Mouse (Mus musculus) ES-E14 (cell line): ENCODE results near the gene Crybg2. TPM values are rescaled to one million over a fixed set of nuclear protein-coding genes. Genes with fewer than 3 reads are reported as not detected.

Source experiments
- DNase-seq: peaks from one replicate; pipeline ENCODE4 v3.0.0-alpha.2; 2013; ENCODE audit warnings: low read depth, low spot score
- H3K27ac ChIP-seq: 2 replicates; pipeline ENCODE4 v1.5.1; 2012; ENCODE audit warnings: low read depth, mild to moderate bottlenecking, low read length, moderate library complexity, mixed read lengths; ENCODE audit not compliant: poor library complexity, insufficient read depth, severe bottlenecking
- H3K36me3 ChIP-seq: 2 replicates; pipeline ENCODE4 v1.6.1; 2012; ENCODE audit warnings: mild to moderate bottlenecking, low read length, moderate library complexity, mixed read lengths; ENCODE audit not compliant: control insufficient read depth, poor library complexity, insufficient read depth, severe bottlenecking
- H3K4me1 ChIP-seq, 2 experiments: fragments of 150-350 bp in 1 of 2; sonication (generic) in 1 of 2; 2 replicates each; pipeline ENCODE4 v1.6.1; 2012; ENCODE audit warnings: low read length in 2 of 2, mild to moderate bottlenecking in 1 of 2, mixed read lengths in 1 of 2; ENCODE audit not compliant: control insufficient read depth in 2 of 2, insufficient read depth in 2 of 2, poor library complexity in 1 of 2
- H3K4me3 ChIP-seq, 2 experiments: fragments of 150-350 bp in 1 of 2; sonication (generic) in 1 of 2; 2 replicates each; pipeline ENCODE4 v1.5.1; 2012; ENCODE audit warnings: low read length in 2 of 2, low read depth in 1 of 2, mild to moderate bottlenecking in 1 of 2, mixed read lengths in 1 of 2; ENCODE audit not compliant: insufficient read depth in 1 of 2, poor library complexity in 1 of 2, severe bottlenecking in 1 of 2
- H3K9ac ChIP-seq: 2 replicates; pipeline ENCODE4 v1.6.1; 2012; ENCODE audit warnings: low read depth, mild to moderate bottlenecking, low read length, mixed read lengths; ENCODE audit not compliant: poor library complexity, insufficient read depth, severe bottlenecking
- H3K9me3 ChIP-seq: fragments of 150-350 bp; sonication (generic); 2 replicates; pipeline ENCODE4 v1.6.1; 2012; ENCODE audit warnings: low read depth, mild to moderate bottlenecking, low read length; ENCODE audit not compliant: control insufficient read depth, insufficient read depth
- CHD2 ChIP-seq: IDR thresholded peaks from 2 replicates; pipeline ENCODE4 v1.6.1; 2014; ENCODE audit warnings: mild to moderate bottlenecking, low read depth, low read length, inconsistent platforms
- HCFC1 ChIP-seq: IDR thresholded peaks from 2 replicates; pipeline ENCODE4 v1.6.1; 2012; ENCODE audit warnings: low read length, inconsistent platforms, borderline replicate concordance; ENCODE audit not compliant: insufficient read depth
- MAFK ChIP-seq: IDR thresholded peaks from 2 replicates; pipeline ENCODE4 v1.6.1; 2014; ENCODE audit warnings: mild to moderate bottlenecking, low read depth, low read length, inconsistent platforms; ENCODE audit not compliant: insufficient read depth
- ZC3H11A ChIP-seq: IDR thresholded peaks from 2 replicates; pipeline ENCODE4 v1.6.1; 2012; ENCODE audit warnings: low read depth, mild to moderate bottlenecking, inconsistent platforms, low read length, borderline replicate concordance
- ZNF384 ChIP-seq: IDR thresholded peaks from 2 replicates; pipeline ENCODE4 v1.6.1; 2012; ENCODE audit warnings: low read depth, low read length, inconsistent platforms
- in situ Hi-C, 2 experiments: fragments of 600-800 bp; cut with MboI; formaldehyde crosslinking; loops; one replicate each; pipeline ENCODE4 v1.15.1; 2025; ENCODE audit warnings: low sequenced_read_pairs in 2 of 2, inconsistent platforms in 1 of 2; ENCODE audit not compliant: unreplicated experiment in 2 of 2
- total RNA-seq: library from RNA; depleted of rRNA; stranded (reverse); fragments of 300-350 nt; gene quantifications from 2 replicates; pipeline ENCODE4 v1.2.3, GENCODE M21; 2012

Crybg2 gene
- total RNA-seq, 1 experiment, result 12.6 TPM

GRCm38 (mm10) chr4:134052560-134052959 is 8.1 kb upstream of the Crybg2 start:
- Histone ChIP-seq H3K4me1 (no peaks in the 10 kb centered on the region; a peak in 1 of 4 replicates), H3K27ac (no peak overlapping the region)

GRCm38 (mm10) chr4:134053538-134053937 is 7.1 kb upstream of the Crybg2 start, which contains the start of gene Zfp683:
Gene Zfp683 (plus strand): TSS chr4:134053838.
- in situ Hi-C loops, result no loop called here
- no peaks in the 10 kb centered on the region for H3K9me3 ChIP-seq
- H3K9ac ChIP-seq, result no peak within 1 kb of the TSS
- peaks cover 2 to 3% of the 10 kb centered on the region in 2 experiments for H3K4me1 ChIP-seq
- no peak within 1 kb of the TSS for H3K4me3 ChIP-seq
- no peak for DNase-seq
- no peak within 1 kb of the TSS for H3K27ac ChIP-seq
- no peaks in the 10 kb centered on the region for H3K36me3 ChIP-seq
- TF ChIP-seq MAFK, result no peak
- no peak for TF ChIP-seq ZC3H11A
- no peak for TF ChIP-seq HCFC1

More at GRCm38 (mm10) chr4:134052560-134052959, 8.1 kb upstream of the Crybg2 start:
- TF ChIP-seq ZC3H11A (no peak), MAFK (no peak), HCFC1 (no peak), CHD2 (no peak), ZNF384 (no peak)
- Histone ChIP-seq H3K4me3 (no peak overlapping the region), H3K36me3 (no peaks in the 10 kb centered on the region), H3K9ac (no peak overlapping the region), H3K9me3 (no peaks in the 10 kb centered on the region)
- DNase-seq, result no peak
- in situ Hi-C loops, result no loop called here

GRCm38 (mm10) chr4:134058166-134058715 is 2.4 kb upstream of the Crybg2 start:
- DNase-seq, result no peak
- Histone ChIP-seq H3K9ac (no peak overlapping the region; the same call in 1 of the 2 replicates), H3K36me3 (no peaks in the 10 kb centered on the region), H3K4me3 (peak overlapping the region; percentile 17 to 50; a peak in 3 of 4 replicates), H3K4me1 (peaks cover 6 to 26% of the 10 kb centered on the region in 2 experiments), H3K9me3 (no peaks in the 10 kb centered on the region), H3K27ac (no peak overlapping the region)
- TF ChIP-seq ZNF384, result no peak
- no peak for TF ChIP-seq HCFC1
- no peak for TF ChIP-seq MAFK
- TF ChIP-seq ZC3H11A, result no peak
- TF ChIP-seq CHD2, result no peak
- in situ Hi-C loops, result no loop called here

GRCm38 (mm10) chr4:134058908-134059307 is 1.7 kb upstream of the Crybg2 start:
- peaks cover 6 to 26% of the 10 kb centered on the region in 2 experiments for H3K4me1 ChIP-seq
- DNase-seq, result no peak
- H3K9me3 ChIP-seq, result no peaks in the 10 kb centered on the region
- in situ Hi-C loops, result no loop called here
- H3K27ac ChIP-seq, result no peak overlapping the region
- no peak for TF ChIP-seq CHD2
- no peak for TF ChIP-seq MAFK
- TF ChIP-seq ZNF384, result no peak
- no peak for TF ChIP-seq HCFC1
- no peak for TF ChIP-seq ZC3H11A
- H3K9ac ChIP-seq, result no peak overlapping the region; the same call in 1 of the 2 replicates
- H3K36me3 ChIP-seq, result no peaks in the 10 kb centered on the region
- H3K4me3 ChIP-seq, result peak overlapping the region; percentile 17 to 50; a peak in 3 of 4 replicates
